Mouse (Mus musculus) adrenal gland, postnatal 0 days (tissue): ENCODE measurements around the gene Smim7. TPM values are rescaled to one million over a fixed set of nuclear protein-coding genes. Genes with fewer than 3 reads are reported as not detected.

Experiments
- microRNA-seq: library from miRNA; unstranded; fragments of <30 nt; microRNA quantifications from one replicate; pipeline ENCODE4, GENCODE M21; 2016; ENCODE audit warnings: borderline replicate concordance; ENCODE audit not compliant: insufficient number of aligned reads
- polyA plus RNA-seq: library from polyadenylated mRNA; unstranded; fragments of >200 nt; fragmentation: Nextera tagmentation; extraction: Ambion mirVana; gene quantifications from 2 replicates; pipeline ENCODE4 v1.2.1, GENCODE M21; 2015

Smim7 gene
- 138 TPM in 2 replicates for polyA plus RNA-seq

GRCm38 (mm10) chr8:72570633-72571610, at the start of gene Smim7:
Smim7 (minus strand) TSS chr8:72571088.

GRCm38 (mm10) chr8:72571611-72572473, 954 bp upstream of the Smim7 start, which contains the start of gene Tmem38a:
Tmem38a (plus strand) TSS chr8:72572055.

GRCm38 (mm10) chr8:72547802-72548643, 22.9 kb downstream of the Smim7 start, which contains the start of gene Med26:
Med26 (minus strand) TSS chr8:72548270.

Small RNA genes lying within 50 kb of the gene (microRNA-seq; reads per million reads assigned to microRNA genes)
- gene Gm28019, result not detected

Other genes starting within 250 kb of the Smim7 start
- 18.9 and 24.4 TPM in 2 replicates for gene Eps15l1, start 149.6 kb downstream of the Smim7 start, polyA plus RNA-seq
- gene Calr3, start 127.2 kb downstream of the Smim7 start, polyA plus RNA-seq, result 3.6 and 5.1 TPM in 2 replicates
- 8.9 and 9.4 TPM in 2 replicates for gene 1700030K09Rik, start 127.2 kb downstream of the Smim7 start, polyA plus RNA-seq
- 29.3 and 30.1 TPM in 2 replicates for gene Cherp, start 95.9 kb downstream of the Smim7 start, polyA plus RNA-seq
- gene Slc35e1, start 78.5 kb downstream of the Smim7 start, polyA plus RNA-seq, result 7.9 and 9.8 TPM in 2 replicates
- 7.4 and 11.5 TPM in 2 replicates for gene Med26, start 22.8 kb downstream of the Smim7 start, polyA plus RNA-seq
- gene Tmem38a, start 967 bp upstream of the Smim7 start, polyA plus RNA-seq, result 21.9 and 28.6 TPM in 2 replicates
- gene Nwd1, start 75.6 kb upstream of the Smim7 start, polyA plus RNA-seq, result 0.03 and 0.08 TPM in 2 replicates
- 346 and 455 TPM in 2 replicates for gene Sin3b, start 152.2 kb upstream of the Smim7 start, polyA plus RNA-seq
- 0.61 and 0.99 TPM in 2 replicates for gene F2rl3, start 190.8 kb upstream of the Smim7 start, polyA plus RNA-seq